Mouse (Mus musculus) kidney, postnatal 36 days (tissue): ENCODE data around the gene Pcdh19.

Experiments
- DNase-seq, 2 experiments: peaks; one replicate each; pipeline ENCODE4 v3.0.0; 2021 to 2022; ENCODE audit warnings: mixed read lengths in 2 of 2

The Pcdh19 gene

DNA sequence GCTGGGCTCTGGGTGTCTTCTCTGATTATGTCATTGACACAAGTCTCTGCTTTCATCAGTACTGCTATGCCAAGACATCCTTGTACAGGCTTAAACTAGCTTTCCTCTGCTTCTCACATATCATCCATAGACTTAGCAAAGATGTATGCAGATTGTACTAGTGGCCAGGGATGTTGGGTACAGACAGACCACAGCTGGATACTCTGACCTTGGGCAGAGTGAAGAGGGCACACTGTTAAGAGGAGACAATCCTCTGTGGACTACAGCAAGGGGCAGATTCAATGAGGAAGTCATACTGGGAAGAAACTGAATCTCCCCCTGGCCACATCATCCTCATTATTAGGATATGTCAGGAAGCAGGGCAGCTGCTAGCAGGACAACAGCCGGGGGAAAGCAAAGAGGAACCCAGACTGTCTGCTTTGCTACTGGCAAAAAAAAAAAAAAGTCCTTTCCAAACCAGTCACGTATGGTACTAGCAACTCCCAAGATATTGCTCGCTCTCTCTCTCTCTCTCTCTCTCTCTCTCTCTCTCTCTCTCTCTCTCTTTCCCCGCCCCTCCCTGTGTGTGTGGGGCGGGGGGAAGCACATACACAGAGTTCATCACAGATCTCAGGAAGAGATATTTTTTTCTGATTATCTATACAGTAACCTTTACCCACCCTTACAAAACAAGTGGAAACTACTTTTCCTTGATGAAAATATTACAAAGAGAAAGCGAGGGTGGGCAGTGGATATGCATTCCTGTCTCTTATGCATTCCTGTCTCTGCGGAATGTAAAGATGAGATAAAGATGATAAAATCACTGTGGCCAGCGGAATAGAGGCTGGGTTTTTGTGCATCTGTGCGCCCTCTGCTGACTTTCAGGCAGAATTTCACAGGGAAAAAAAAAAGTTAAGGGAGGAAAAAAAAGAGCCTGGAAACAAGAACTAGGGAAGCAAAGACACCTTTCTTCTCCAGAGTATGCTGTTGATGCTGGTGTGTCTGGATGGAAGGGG lies 31.2 kb downstream of the Pcdh19 start:
- peak in 1 of 2 experiments; percentile 8 for DNase-seq

DNA sequence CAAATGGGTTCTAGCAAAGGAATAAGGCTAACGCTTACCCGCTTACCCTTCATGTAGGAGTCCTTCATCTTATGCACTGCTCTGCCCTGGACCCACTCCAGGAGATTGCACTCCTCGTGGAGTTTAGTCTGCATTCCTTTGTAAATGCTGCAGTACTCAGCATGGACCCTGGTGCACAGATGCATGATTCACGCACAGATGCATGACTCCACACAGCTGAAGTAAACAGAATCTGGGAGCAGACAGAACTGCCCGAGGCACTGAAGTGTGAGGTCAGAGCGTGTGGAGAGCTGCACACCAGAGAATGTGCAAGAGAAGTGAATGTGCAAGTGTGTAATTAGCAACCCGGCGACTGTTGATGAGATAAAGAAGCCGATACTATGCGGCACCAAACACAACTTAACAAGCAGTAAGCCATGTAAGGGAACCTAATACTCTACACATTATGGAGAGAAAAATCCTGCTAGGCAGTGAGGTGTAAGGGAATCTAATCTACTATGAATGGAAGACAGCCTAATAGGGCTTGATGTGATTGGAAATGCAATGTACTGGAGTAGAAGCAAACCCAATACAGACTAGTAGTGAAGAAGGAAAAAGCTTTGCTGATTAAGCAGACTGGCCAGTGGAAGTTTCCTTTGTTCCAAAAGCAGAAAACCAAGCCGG lies 32.8 kb downstream of the Pcdh19 start:
- peak in 1 of 2 experiments; percentile 2 for DNase-seq

DNA sequence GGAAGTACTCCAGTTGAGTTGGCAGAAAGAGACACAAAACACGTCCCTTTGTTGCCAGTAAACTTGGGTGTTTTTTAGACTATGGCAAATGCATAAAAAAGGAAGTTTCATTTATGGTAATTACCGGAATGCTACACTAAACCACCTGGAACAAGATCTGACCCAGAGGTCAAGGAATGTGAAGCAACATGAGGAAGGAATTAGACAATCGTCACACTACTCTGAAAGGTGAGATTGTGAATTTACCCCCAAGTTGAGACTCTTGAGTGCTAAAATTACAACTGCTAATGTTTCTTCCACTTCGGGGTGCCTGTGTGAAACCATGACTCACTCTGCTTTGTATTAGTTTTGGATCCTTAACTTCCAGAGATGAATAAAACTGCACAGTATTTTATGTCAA lies 33.6 kb downstream of the Pcdh19 start:
- no peak for DNase-seq

DNA sequence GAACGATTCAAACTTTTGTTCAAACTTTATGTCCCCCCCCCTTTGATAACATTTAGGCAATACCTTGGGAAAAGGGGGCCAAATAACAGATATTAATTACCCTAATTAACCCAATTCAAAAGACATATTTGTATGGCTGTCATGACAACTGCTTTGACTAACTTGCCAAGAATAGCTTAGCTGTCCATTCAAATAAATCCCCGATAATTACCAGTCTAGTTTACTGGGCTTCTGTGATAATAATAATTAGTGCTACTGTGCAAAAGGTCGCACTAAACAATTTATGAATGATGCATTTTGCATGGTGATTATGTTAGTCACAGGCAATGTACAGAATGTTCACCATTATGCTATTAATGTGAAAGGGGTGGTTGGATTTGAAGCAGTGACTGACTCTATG lies 35.7 kb downstream of the Pcdh19 start:
- no peak for DNase-seq

DNA sequence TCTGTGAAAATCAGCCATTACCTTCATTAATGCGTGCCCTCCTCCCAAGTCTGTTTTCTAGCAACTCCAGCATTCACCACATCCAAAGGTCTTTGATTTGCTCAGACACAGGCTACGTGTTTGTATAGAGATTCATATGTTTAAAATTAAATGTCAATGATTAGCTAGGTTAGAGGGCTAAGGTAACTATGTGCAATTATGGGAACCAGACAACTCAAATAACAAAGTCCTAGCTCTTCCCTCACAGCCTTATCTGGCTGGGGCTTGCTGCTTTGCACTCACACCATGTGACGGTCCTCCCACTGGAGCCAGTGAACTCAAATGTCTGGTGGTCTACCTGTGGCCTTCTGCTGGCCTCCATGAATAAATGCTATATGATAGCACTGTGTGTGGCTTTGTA lies 38.4 kb downstream of the Pcdh19 start:
- no peak for DNase-seq

DNA sequence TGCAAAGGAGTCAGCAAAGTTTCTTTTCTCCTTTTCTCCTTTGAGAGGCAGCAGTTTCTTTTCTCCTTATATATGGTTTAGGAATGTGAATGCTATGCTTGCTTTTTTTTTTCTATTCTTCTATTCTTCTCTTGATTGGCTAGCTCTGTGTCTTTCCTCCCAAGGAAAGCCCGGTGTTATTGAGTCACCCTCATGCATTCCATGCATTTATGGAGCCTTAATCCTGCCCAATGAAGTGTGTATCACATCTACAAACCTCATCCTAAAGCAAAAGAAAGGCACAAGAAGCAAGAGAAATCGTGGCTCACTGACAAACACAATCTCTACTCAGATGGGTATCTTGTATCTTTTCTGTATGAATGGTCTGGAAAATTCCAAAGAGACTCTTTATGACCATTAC lies 41.0 kb downstream of the Pcdh19 start:
- no peak for DNase-seq

DNA sequence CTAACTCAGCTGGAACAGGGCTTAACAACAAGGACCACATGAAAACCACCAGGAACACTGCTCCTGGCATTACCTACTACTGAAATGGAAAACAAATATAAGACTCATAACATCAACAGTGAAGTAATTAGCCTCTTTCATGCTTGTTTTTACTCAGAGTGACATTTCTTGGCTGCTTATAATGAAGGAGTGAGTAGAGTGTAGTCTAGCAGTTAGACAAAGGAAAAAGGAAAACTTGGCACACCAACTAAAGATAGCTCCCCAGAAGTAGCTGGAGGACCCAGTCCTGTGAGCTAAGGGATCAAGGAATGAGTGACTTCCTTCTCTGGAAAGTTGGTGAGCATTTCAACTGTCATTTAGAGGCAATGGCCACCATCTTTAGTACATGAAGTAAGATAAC lies 49.3 kb downstream of the Pcdh19 start:
- DNase-seq: no peak

DNA sequence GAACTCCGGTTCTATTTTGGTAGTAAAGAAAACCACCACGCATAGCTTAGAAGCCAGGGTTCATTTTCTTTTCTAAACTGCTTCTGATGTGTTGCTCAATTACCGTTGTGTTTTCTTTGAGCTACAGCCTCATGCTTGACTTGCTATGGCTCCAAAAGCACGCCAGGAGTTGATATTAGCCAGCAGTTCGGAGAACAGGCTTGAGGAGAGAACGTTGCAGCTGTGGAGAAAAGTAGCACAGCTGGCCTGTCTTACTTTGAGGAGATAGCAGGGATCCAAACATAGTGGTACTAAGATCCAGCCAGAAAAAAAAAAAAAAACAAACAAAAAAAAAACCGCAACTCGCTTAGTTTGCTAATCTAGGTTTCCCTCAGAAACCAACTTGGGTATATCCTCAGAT lies 59.2 kb downstream of the Pcdh19 start:
- no peak for DNase-seq

DNA sequence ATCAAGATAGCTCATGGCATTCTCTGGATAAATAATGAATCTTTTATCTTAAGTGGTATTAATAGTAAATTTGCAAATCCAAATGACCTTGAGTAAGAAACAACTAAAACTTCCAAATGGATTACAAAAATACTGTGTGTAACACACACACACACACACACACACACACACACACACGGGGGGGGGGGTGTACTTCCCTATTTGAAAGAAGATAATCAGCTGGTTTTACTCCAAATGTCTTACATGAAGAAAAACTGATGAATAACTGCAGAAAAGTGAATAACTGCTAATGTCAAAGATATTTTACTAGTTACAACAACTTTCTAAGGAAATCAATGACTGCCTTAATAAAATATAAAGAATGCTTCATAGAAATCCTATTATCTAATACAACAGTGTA lies 70.6 kb downstream of the Pcdh19 start:
- no peak for DNase-seq

DNA sequence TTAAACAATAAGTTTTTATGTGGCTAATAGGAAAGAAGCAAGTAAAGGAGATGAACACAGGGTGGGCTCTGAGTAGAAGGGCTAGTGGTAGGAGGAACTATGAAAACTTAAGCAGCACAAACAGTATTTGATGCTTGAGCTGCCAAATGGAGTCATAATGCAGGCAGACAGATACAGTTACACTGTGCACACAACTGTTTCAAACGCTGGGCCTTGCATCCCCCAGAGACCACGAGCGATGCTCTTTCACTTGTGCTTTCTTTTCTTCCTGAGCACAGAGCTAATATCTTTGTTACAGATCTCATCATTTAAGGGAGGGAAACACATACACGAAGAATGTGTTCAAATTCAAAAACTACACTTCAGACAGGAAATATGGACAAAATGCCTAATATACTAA lies 83.0 kb downstream of the Pcdh19 start:
- DNase-seq: no peak

DNA sequence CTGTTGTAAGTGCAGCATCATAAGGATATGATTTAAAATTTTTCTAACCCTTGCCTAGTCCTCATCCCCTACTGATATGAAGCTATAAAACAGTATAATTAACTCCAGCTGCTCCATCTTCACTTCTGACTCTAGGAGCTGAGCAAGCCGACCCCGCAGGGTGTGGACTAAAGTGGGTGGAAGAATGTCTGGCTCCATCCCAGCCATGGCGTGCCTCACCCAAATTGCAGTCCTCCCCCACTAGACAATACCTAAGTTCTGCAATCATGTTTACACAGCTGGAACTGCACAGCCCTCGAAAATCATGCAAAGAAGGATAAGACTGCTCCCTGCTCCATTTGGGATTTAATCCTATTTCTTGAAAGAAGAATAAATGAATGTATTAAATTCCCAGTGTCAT lies 84.5 kb downstream of the Pcdh19 start:
- DNase-seq: peak; percentile 1 to 3

DNA sequence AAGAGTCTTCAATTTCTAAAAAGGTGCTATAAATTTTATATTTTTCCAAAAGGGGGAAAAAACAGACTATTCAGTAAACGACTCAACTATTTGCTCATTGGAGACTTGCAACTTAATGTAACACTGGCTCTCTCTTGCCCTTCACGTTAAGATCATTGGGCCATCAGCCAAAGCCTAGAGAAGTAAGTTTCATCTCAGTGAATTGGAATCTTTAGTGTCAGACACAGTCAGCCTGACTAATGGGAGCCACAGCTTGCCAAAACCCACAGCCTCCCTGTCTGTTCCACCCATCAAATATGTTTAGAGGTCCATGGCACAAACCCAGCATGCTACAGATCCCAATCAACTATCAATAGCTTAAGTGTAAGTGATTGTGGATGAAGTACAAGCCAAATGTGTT lies 86.7 kb downstream of the Pcdh19 start:
- DNase-seq: no peak

DNA sequence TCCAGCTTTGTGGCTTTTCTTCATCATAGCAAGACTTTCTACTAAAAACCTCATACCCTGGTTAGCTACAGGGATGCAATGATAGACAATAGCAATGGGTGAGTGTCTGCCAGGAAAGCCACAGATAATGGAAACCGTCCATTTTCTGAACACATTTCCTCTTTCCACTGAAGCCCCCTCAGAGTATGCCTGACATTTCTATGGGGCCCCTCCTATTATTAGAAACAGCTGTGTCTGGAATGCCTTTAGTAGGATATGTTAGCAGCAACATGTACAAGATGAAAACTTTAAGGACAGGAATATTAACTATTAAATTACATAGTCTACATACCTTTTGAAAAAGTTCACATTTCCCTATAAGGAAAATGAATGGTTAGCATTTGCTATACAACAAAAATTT lies 87.1 kb downstream of the Pcdh19 start:
- no peak for DNase-seq

DNA sequence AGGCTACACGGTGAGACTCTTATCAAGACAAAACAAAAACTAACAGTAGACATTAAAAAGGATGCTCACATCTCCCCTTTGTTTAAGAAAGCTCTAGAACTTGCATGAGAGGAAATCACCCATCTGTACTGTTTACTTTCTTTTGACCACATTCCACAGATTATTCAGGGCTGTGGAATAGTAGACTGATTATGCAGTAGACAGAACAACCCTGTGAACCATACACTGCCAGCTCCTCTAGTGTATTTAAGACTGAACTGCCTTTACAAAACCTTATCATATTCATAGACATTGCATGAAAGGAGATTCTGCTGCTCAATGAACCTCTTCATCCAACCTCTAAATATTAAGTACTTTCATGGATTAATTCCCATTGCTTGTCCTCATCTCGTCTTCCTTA lies 87.6 kb downstream of the Pcdh19 start:
- no peak for DNase-seq

DNA sequence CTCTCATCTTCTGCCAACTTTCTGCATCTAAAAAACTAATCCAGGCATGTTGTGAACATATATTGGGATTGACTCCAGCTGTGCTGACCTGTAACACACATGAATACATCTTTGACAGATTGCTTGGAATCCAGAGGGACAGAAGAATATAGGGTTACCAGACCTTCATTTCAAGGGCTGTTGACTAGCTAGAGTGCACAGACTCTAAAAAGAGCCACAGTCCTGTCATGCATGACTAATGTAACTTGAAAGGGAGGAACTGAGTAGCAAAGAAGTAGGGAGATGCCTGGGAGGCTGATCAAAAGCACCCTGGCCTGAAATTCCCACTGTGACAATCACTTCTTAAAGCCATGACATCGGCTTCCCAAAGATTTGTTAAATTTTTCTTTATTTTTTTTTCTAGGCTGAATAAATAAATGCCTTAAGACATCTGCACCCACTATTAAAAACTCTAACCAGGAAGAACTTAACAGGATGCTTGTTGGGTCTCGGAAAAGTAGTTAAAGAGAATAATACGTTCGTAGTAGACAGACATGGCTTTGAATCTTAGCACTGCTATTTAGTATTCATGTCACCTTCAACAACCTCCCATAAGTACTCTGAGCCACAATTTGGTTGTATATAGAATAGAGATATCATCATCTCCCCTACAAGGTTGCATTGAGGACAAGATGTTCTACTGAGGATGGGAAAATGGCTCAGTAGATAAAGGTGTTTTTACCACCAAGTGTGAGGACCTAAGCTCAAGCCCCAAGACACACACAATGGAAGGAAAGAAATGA lies 113.0 kb downstream of the Pcdh19 start:
- DNase-seq: no peak

DNA sequence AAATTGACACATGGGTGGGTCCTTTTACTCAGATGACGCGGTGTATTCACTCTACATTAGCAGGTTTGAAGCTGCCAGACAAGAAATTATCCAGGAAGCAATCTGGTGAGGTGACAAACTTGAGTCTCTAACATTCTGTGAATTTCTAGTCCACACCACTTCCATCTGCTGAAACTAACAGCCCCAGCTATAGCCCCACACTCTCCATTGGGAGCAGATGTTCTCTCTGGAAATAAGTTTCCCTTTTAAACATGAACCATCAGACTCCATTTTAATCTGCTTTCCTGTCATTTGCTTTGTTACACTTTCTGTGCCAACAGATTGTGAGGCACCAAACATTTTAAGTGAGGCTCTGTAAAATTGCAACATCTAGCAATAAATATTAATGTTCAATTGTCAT lies 123.4 kb downstream of the Pcdh19 start:
- no peak for DNase-seq
